Mouse (Mus musculus) heart, postnatal 10 days (tissue): Measurements from ENCODE around the gene Cbx5. TPM values are rescaled to one million over a fixed set of nuclear protein-coding genes. Genes with fewer than 3 reads are reported as not detected.

Source experiments
- DNase-seq, 2 experiments: peaks; one replicate each; pipeline ENCODE4 v3.0.0; 2021
- intact Hi-C: fragments of 180-260 bp; cut with DNase I; formaldehyde crosslinking; loops from one replicate; pipeline ENCODE4 v1.15.1; 2025
- microRNA-seq, 2 experiments: library from miRNA; unstranded; fragments of <30 nt; microRNA quantifications; one replicate each; pipeline ENCODE4 v1.2.0; 2022
- total RNA-seq, 2 experiments: library from RNA; stranded (reverse); gene quantifications; 2 replicates each; pipeline ENCODE4 v1.2.3; 2021

The Cbx5 gene
- total RNA-seq, 2 experiments from 2014 or later: 81.3 to 97.4 TPM

DNA sequence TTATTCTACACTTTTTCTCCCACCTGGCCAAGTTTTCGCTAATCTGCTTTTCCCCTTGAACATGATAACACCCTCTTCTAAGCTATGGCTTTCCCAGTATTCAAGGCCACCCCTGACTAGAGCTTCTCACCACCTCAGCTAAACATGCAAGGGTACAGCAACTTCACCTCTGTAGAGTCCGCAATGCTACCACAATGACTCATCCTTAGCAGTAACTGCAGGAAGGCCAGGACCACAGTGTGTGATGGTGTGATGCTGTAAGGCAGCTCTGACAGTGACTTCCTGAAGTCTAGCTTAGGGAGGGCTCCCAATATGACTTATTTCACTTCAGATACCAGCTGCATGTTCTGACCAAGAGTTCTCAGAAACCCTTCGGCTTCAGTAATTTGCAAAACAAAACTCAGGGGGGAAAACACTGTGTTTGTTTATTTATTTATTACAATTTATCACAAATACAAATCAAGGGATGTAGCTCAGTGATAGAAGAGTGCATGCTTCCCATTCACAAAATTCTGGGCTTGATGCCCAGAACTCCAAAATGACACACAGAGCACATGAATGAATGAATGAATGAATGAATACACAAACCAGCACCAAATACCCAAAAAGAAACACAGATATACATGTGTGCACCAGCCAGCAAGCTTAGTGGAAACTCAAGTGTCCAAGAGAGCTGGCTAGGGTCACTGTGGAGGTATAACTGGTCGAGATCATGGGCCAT lies 86.6 kb downstream of the Cbx5 start:
- DNase-seq: no peak
- intact Hi-C loops: no loop called here

DNA sequence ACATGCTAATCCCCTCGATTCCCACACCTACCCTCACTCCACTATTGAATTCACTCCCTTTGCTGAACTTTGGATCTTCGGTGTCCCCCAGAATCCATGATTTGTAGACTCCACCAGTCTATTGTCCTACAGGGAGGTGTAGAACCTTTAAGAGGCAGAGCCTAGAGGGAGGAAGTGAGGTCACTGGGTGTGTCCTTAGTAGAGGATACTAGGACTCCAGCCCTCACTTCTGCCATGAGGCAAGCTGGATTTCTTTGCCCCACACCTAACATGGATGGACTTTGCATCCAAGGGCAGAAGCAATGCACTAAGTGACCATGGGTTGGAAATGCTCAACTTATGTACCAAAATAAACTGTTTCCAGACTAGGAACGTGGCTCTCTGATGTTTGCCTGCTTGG lies 87.2 kb downstream of the Cbx5 start:
- no peak for DNase-seq
- intact Hi-C loops: no loop called here

DNA sequence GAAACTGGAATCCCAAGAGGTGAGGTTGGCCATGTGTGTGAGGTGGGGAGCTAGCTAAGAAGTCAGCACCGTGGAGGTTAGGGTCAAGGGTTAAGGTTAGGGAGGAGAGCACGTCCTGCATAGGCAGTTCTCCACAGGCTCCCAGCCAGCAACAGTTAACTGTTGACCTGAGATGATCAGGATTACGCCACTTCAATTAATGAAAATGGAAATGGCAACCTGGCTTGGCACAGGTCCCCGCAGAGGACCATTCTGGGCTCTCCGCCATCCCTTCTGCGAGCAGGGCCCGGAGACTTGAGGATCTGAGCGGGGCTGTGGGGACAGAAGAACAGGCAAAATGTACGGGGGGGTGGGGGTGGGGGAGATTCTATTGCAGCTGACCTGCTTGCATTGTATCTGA lies 91.8 kb downstream of the Cbx5 start:
- intact Hi-C loops: no loop called here
- no peak for DNase-seq

DNA sequence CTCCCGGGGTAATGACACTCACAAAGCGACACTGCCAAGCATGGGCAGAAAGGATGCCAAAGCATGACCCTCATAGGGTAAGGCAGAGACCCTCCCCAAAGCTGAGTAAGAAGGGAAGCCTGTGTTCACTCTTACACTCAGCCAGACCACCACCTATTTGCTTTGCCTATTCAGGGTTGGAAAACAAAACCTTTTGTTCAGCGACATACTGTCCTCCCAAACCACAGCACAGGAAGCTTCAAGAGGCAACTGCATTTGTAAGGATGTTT lies 92.3 kb downstream of the Cbx5 start:
- intact Hi-C loops: no loop called here
- no peak for DNase-seq

DNA sequence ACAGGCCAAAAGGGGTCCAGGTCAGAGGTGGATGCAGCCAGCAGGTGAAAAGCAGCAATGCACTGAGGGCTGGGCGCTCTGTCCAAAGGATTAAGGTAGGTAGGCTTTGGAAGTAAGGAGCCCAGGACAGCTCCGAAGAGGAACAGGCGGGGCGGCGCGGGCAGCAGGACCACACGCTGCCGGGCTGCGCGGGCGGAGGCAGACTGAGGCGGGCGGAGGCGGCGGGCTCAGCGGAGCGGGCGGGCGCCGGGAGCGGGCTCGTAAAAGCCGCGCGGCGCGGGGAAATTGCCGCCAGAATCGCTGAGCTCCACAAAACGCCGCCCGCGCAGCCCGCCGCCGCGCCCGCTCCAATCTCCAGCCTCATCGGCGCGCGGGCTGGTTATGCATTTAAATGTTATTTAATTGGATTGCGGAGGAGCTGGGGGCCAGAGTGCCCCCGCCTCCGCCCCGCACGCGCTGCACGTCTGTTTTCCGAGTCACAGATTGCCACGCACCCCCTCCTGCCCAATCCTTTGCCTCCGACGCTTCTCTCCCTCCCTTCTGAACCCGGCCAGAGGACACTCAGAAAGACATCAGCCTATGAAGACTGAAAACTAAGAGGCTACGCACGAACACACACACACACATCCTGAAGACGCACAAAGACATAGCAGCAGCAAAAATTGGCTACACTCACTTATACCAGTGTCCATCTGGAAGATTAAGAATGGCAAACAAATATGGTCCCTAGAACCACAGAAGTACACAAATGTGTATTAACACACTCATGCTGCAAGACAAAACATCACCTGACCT lies 92.8 kb downstream of the Cbx5 start:
- intact Hi-C loops: no loop called here
- peak in 1 of 2 experiments; percentile 22 for DNase-seq

DNA sequence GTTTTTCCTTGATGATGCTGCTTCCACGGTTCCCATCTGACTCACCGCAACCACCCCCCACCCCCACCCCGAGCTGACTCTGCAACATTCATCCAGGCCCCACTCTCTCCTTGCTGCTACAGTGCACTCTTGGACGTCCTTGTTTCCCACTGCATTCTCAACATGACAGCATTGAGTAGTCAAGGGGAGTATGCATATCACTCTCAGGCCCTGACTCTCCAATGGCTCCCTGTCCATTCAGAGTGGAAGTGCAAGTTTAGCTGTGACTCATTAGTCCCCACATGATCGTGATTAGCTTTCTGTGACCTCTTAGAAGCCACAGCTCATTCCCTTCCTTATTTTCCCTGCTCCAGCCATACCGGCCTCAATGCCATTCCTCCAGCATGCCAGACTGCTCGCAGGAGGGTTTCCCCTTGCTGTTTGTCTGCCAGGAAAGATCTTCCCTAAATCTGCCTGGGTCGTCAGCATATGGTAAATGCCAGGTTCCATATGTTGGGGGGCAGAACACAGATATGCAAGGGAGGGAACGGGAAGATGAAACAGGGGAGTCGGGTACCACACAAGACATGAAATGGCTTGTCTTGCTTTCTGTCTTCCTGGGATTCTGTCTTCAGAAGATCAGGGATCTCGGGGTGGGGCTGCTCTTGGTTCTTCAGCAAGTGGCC lies 93.8 kb downstream of the Cbx5 start:
- intact Hi-C loops: no loop called here
- DNase-seq: no peak

DNA sequence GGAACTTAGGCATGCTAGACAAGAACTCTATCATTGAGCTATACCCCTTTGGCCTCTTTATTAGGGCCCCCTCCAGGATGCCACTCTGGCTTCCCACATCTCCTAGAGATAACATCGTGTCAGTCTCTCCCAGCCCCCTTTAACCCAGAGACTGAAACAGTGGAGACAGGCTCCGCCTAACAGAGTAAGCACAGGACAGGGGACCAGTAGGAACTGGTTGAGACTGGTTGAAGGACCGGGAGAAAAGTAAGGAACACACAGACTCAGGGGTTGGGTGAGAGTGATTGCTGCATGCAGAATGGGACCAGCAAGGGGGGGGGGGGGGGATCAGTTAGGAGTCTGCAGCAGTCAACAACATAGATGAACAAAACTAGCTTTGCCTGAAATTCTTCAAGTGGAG lies 95.4 kb downstream of the Cbx5 start:
- intact Hi-C loops: no loop called here

More for the DNA sequence above, 95.4 kb downstream of the Cbx5 start:
- no peak for DNase-seq

Small RNAs within 50 kb of the gene (microRNA-seq; reads per million reads assigned to microRNA genes)
- gene Mir148b: 137 to 182 reads per million in 2 experiments

Other genes with a start within 250 kb of the Cbx5 start
- gene Hoxc8, start 249.2 kb downstream of the Cbx5 start, total RNA-seq: not detected
- gene Hoxc6, start 241.6 kb downstream of the Cbx5 start, total RNA-seq: under 1 TPM in 1 of 2 experiments, not detected in 1; 0.15 TPM
- gene Hoxc4, start 220.9 kb downstream of the Cbx5 start, total RNA-seq: under 1 TPM in 1 of 2 experiments, not detected in 1; 0.24 TPM
- 10 to 100 TPM; 13.7 to 16.1 TPM for gene Smug1, start 72.7 kb downstream of the Cbx5 start, total RNA-seq
- gene Hnrnpa1, start 616 bp upstream of the Cbx5 start, total RNA-seq: 100 to 1,000 TPM; 299 to 318 TPM
- gene Nfe2, start 18.6 kb upstream of the Cbx5 start, total RNA-seq: 1 to 10 TPM in 1 of 2 experiments, under 1 TPM in 1; 0.30 to 1.0 TPM
- gene Copz1, start 32.9 kb upstream of the Cbx5 start, total RNA-seq: 10 to 100 TPM; 81.2 to 83.3 TPM
- gene Gpr84, start 70.8 kb upstream of the Cbx5 start, total RNA-seq: not detected
- gene Zfp385a, start 100.3 kb upstream of the Cbx5 start, total RNA-seq: 10 to 100 TPM; 24.3 to 26.2 TPM
- 100 to 1,000 TPM in 1 of 2 experiments, 10 to 100 TPM in 1; 89.4 to 101 TPM for gene Itga5, start 126.9 kb upstream of the Cbx5 start, total RNA-seq
- under 1 TPM; 0.52 to 0.53 TPM for gene Gtsf1, start 190.7 kb upstream of the Cbx5 start, total RNA-seq
- not detected for gene Gtsf2, start 208.7 kb upstream of the Cbx5 start, total RNA-seq
- 1 to 10 TPM; 3.7 to 4.2 TPM for gene Nckap1l, start 214.0 kb upstream of the Cbx5 start, total RNA-seq